Mouse (Mus musculus) brown adipose tissue, adult 24 weeks (tissue): ENCODE measurements around the gene Mfn2. TPM values are rescaled to one million over a fixed set of nuclear protein-coding genes. Genes with fewer than 3 reads are reported as not detected.
"Not testable (repeated sequence)": the region's sequence is repeated elsewhere in the genome, so short reads cannot be mapped to it uniquely, and the experiment has no call there.

Source experiments
- H3K27ac ChIP-seq: fragments of 200-500 bp; replicated peaks from 2 replicates; pipeline ENCODE4 v1.5.1; 2012; ENCODE audit warnings: low read depth, mild to moderate bottlenecking, low read length
- H3K4me1 ChIP-seq: fragments of 200-500 bp; 2 replicates; pipeline ENCODE4 v1.6.1; 2012; ENCODE audit warnings: low read length, mixed read lengths; ENCODE audit not compliant: control insufficient read depth, insufficient read depth, insufficient read length
- H3K4me3 ChIP-seq: fragments of 200-500 bp; 2 replicates; pipeline ENCODE4 v1.5.1; 2012; ENCODE audit warnings: low read depth, mild to moderate bottlenecking, low read length, moderate library complexity; ENCODE audit not compliant: insufficient read depth
- polyA plus RNA-seq: library from polyadenylated mRNA; stranded (reverse); fragments of >200 nt; gene quantifications from 2 replicates; pipeline ENCODE4 v1.2.4, GENCODE M21; 2012; ENCODE audit not compliant: missing spikeins, insufficient read depth, insufficient read length

Gene Mfn2
- polyA plus RNA-seq, 1 experiment, result 170 TPM

GRCm38 (mm10) chr4:147866793-147867192 lies 37.7 kb downstream of the Mfn2 start:
- H3K4me1 ChIP-seq, result peaks cover 11% of the 10 kb centered on the region; the same call in 1 of the 2 replicates
- H3K4me3 ChIP-seq, H3K27ac ChIP-seq: not testable (repeated sequence)

GRCm38 (mm10) chr4:147866056-147866455 lies 38.4 kb downstream of the Mfn2 start:
- Histone ChIP-seq H3K27ac (no peak overlapping the region), H3K4me1 (peaks cover 11% of the 10 kb centered on the region; the same call in 1 of the 2 replicates), H3K4me3 (no peak overlapping the region)

GRCm38 (mm10) chr4:147865651-147866050 lies 38.9 kb downstream of the Mfn2 start:
- peaks cover 11% of the 10 kb centered on the region; the same call in 1 of the 2 replicates for H3K4me1 ChIP-seq
- H3K4me3 ChIP-seq, result no peak overlapping the region
- H3K27ac ChIP-seq, result no peak overlapping the region

- H3K4me3 ChIP-seq, result no peak overlapping the region
- H3K4me1 ChIP-seq, result no peaks in the 10 kb centered on the region
- no peak overlapping the region for H3K27ac ChIP-seq
These were observed 42.5 kb downstream of the Mfn2 start for GRCm38 (mm10) chr4:147862051-147862450.

- H3K27ac ChIP-seq, result no peak overlapping the region
- no peak overlapping the region for H3K4me3 ChIP-seq
- no peaks in the 10 kb centered on the region; the same call in 1 of the 2 replicates for H3K4me1 ChIP-seq
These were observed 53.7 kb downstream of the Mfn2 start for GRCm38 (mm10) chr4:147850776-147851175.

GRCm38 (mm10) chr4:147848584-147848991 lies 55.9 kb downstream of the Mfn2 start:
- Histone ChIP-seq H3K4me1 (no peaks in the 10 kb centered on the region; the same call in 1 of the 2 replicates), H3K4me3 (peak overlapping the region; percentile 63), H3K27ac (peak overlapping the region; percentile 72)

GRCm38 (mm10) chr4:147847614-147848583 lies 56.6 kb downstream of the Mfn2 start, which contains the start of gene Zfp933:
Gene Zfp933 (minus strand): TSS chr4:147848366.
- Histone ChIP-seq H3K4me3 (peak within 1 kb of the TSS; percentile 82), H3K4me1 (no peaks in the 10 kb centered on the region; the same call in 1 of the 2 replicates), H3K27ac (peak within 1 kb of the TSS; percentile 72)

GRCm38 (mm10) chr4:147842871-147843270 lies 61.6 kb downstream of the Mfn2 start:
- no peaks in the 10 kb centered on the region for H3K4me1 ChIP-seq
- H3K27ac ChIP-seq, result no peak overlapping the region
- no peak overlapping the region for H3K4me3 ChIP-seq

GRCm38 (mm10) chr4:147839282-147839681 lies 65.2 kb downstream of the Mfn2 start:
- H3K27ac ChIP-seq, H3K4me1 ChIP-seq, H3K4me3 ChIP-seq: not testable (repeated sequence)

GRCm38 (mm10) chr4:147824389-147824788 lies 80.1 kb downstream of the Mfn2 start:
- no peaks in the 10 kb centered on the region for H3K4me1 ChIP-seq

More at GRCm38 (mm10) chr4:147824389-147824788, 80.1 kb downstream of the Mfn2 start:
- Histone ChIP-seq H3K4me3 (no peak overlapping the region), H3K27ac (no peak overlapping the region)

Other genes starting within 250 kb of the Mfn2 start
- gene Zfp534, start 202.2 kb downstream of the Mfn2 start, polyA plus RNA-seq, result 0.79 and 0.92 TPM in 2 replicates
- gene Zfp984, start 94.9 kb downstream of the Mfn2 start, polyA plus RNA-seq, result 5.8 and 6.8 TPM in 2 replicates
- gene Zfp933, start 56.3 kb downstream of the Mfn2 start, polyA plus RNA-seq, result 3.2 and 5.6 TPM in 2 replicates
- 4.0 and 10.3 TPM in 2 replicates for gene Miip, start 35.9 kb downstream of the Mfn2 start, polyA plus RNA-seq
- 3.3 and 5.8 TPM in 2 replicates for gene Fv1, start 35.7 kb downstream of the Mfn2 start, polyA plus RNA-seq
- gene Plod1, start 32.1 kb upstream of the Mfn2 start, polyA plus RNA-seq, result 24.8 and 28.6 TPM in 2 replicates
- gene 2510039O18Rik, start 36.2 kb upstream of the Mfn2 start, polyA plus RNA-seq, result 18.7 and 19.7 TPM in 2 replicates
- not detected in 2 replicates for gene Nppb, start 81.1 kb upstream of the Mfn2 start, polyA plus RNA-seq
- not detected in 2 replicates for gene Nppa, start 96.0 kb upstream of the Mfn2 start, polyA plus RNA-seq
- gene Clcn6, start 134.1 kb upstream of the Mfn2 start, polyA plus RNA-seq, result 5.0 and 5.7 TPM in 2 replicates
- 5.7 and 6.9 TPM in 2 replicates for gene Mthfr, start 134.4 kb upstream of the Mfn2 start, polyA plus RNA-seq
- gene Agtrap, start 183.3 kb upstream of the Mfn2 start, polyA plus RNA-seq, result 8.1 and 8.2 TPM in 2 replicates
- 21.6 and 26.2 TPM in 2 replicates for gene Mad2l2, start 225.7 kb upstream of the Mfn2 start, polyA plus RNA-seq
- not detected in 2 replicates for gene Draxin, start 226.0 kb upstream of the Mfn2 start, polyA plus RNA-seq
- gene Fbxo6, start 247.4 kb upstream of the Mfn2 start, polyA plus RNA-seq, result 37.2 and 41.9 TPM in 2 replicates